In genomic region chr5:117307699-117308098, GRCm38 (mm10) we compare ENCODE assay signal across 9 mouse cellular contexts. TPM values are rescaled to one million over a fixed set of nuclear protein-coding genes. Genes with fewer than 3 reads are reported as not detected.
DNase-seq lines count a peak whose midpoint lies in the region; ATAC-seq and TF ChIP-seq lines count a peak whose summit lies in the region.
"Had no signal": no experiment of that assay in that cellular context is flagged by ENCODE, and none has a peak within 500 bp of the region (broad histone marks: within the 10 kb centered on the region; RNA-seq: fewer than 3 reads in every experiment).

No protein-coding gene starts in this region.

- no peak overlapping the region for H3K27ac ChIP-seq in forebrain, embryonic 14.5 days (ENCODE audit: low read depth, low read length)
- H3K27ac ChIP-seq in forebrain, embryonic 12.5 days = no peak overlapping the region
- no peak overlapping the region for H3K27ac ChIP-seq in embryonic facial prominence, embryonic 10.5 days (replicated peaks)
- no peak overlapping the region for H3K27ac ChIP-seq in left cerebral cortex, adult 2 months
- H3K27ac ChIP-seq in stomach, embryonic 16.5 days (ENCODE audit: low read length) = no peak overlapping the region
- H3K27ac ChIP-seq: neural tube, embryonic 13.5 days had no signal

- no peaks in the 10 kb centered on the region for H3K27me3 ChIP-seq in forebrain, embryonic 14.5 days (replicated peaks; ENCODE audit: control insufficient read depth, insufficient read depth, low read length)
- no peaks in the 10 kb centered on the region for H3K27me3 ChIP-seq in forebrain, embryonic 12.5 days
- H3K27me3 ChIP-seq in embryonic facial prominence, embryonic 10.5 days (replicated peaks; ENCODE audit: low read depth, poor library complexity, severe bottlenecking) = no peaks in the 10 kb centered on the region
- H3K27me3 ChIP-seq in stomach, embryonic 16.5 days (ENCODE audit: control insufficient read depth, insufficient read depth, low read length) = no peaks in the 10 kb centered on the region
- H3K27me3 ChIP-seq: neural tube, embryonic 13.5 days had no signal

- no peak overlapping the region for H3K9ac ChIP-seq in forebrain, embryonic 14.5 days (ENCODE audit: low read length)
- no peak overlapping the region for H3K9ac ChIP-seq in forebrain, embryonic 12.5 days
- no peak overlapping the region for H3K9ac ChIP-seq in stomach, embryonic 16.5 days (ENCODE audit: low read length)
- H3K9ac ChIP-seq: neural tube, embryonic 13.5 days had no signal

- 44% methylated on average over 11 of the region's 11 CpGs for WGBS in forebrain, embryonic 14.5 days
- whole genome bisulfite sequencing in forebrain, embryonic 12.5 days = 44% methylated on average over 11 of the region's 11 CpGs
- WGBS in embryonic facial prominence, embryonic 10.5 days = 45% methylated on average over 11 of the region's 11 CpGs
- 26% methylated on average over 11 of the region's 11 CpGs for WGBS in stomach, embryonic 16.5 days

- H3K9me3 ChIP-seq in forebrain, embryonic 14.5 days (replicated peaks; ENCODE audit: control insufficient read depth, low read length) = no peaks in the 10 kb centered on the region
- H3K9me3 ChIP-seq in forebrain, embryonic 12.5 days = peaks cover 6% of the 10 kb centered on the region; the same call in 1 of the 2 replicates
- H3K9me3 ChIP-seq in embryonic facial prominence, embryonic 10.5 days = peaks cover 4% of the 10 kb centered on the region; the same call in 1 of the 2 replicates
- H3K9me3 ChIP-seq in stomach, embryonic 16.5 days (replicated peaks; ENCODE audit: control insufficient read depth, low read length) = no peaks in the 10 kb centered on the region
- H3K9me3 ChIP-seq: neural tube, embryonic 13.5 days had no signal

- TF ChIP-seq CTCF in left cerebral cortex, adult 2 months (IDR thresholded peaks at IDR 0.05) = peak; percentile 86

- no peak for ATAC-seq in forebrain, embryonic 14.5 days
- ATAC-seq in forebrain, embryonic 12.5 days (ENCODE audit: low FRiP score) = no peak
- peak; percentile 92 for ATAC-seq in megakaryocyte-erythroid progenitor cell, adult 5-6 weeks (replicated peaks; ENCODE audit: low FRiP score, low TSS enrichment, poor library complexity, severe bottlenecking)
- peak; percentile 35; the same call in 1 of the 2 replicates for ATAC-seq in stomach, embryonic 16.5 days (ENCODE audit: insufficient read depth, low FRiP score)

- no peaks in the 10 kb centered on the region for H3K4me1 ChIP-seq in forebrain, embryonic 14.5 days (ENCODE audit: control insufficient read depth, insufficient read depth, low read length)
- H3K4me1 ChIP-seq in forebrain, embryonic 12.5 days = no peaks in the 10 kb centered on the region
- no peaks in the 10 kb centered on the region for H3K4me1 ChIP-seq in embryonic facial prominence, embryonic 10.5 days
- no peaks in the 10 kb centered on the region for H3K4me1 ChIP-seq in stomach, embryonic 16.5 days (ENCODE audit: control insufficient read depth, insufficient read depth, low read length)
- H3K4me1 ChIP-seq: neural tube, embryonic 13.5 days had no signal

- H3K4me3 ChIP-seq in forebrain, embryonic 14.5 days (ENCODE audit: low read depth, low read length) = no peak overlapping the region
- no peak overlapping the region for H3K4me3 ChIP-seq in forebrain, embryonic 12.5 days (replicated peaks)
- H3K4me3 ChIP-seq in embryonic facial prominence, embryonic 10.5 days = no peak overlapping the region
- H3K4me3 ChIP-seq in left cerebral cortex, adult 2 months = no peak overlapping the region
- H3K4me3 ChIP-seq in stomach, embryonic 16.5 days (replicated peaks; ENCODE audit: low read length) = no peak overlapping the region
- H3K4me3 ChIP-seq: neural tube, embryonic 13.5 days had no signal

- DNase-seq in forebrain, embryonic 14.5 days (ENCODE audit: low spot score) = peak; percentile 50
- DNase-seq in adipocyte (ENCODE audit: low spot score) = peak; percentile 52
- peak; percentile 75 for DNase-seq in embryonic facial prominence, embryonic 10.5 days (ENCODE audit: low spot score)
- peak; percentile 43 for DNase-seq in heart, postnatal 25 days (ENCODE audit: low spot score)
- peak; percentile 54 to 59 for DNase-seq in left cerebral cortex, adult 2 months (ENCODE audit: extremely low spot score in 1 of 2, low spot score in 2 of 2)

- no peaks in the 10 kb centered on the region for H3K36me3 ChIP-seq in forebrain, embryonic 14.5 days (ENCODE audit: control insufficient read depth, insufficient read depth, low read length)
- H3K36me3 ChIP-seq in forebrain, embryonic 12.5 days (replicated peaks) = no peaks in the 10 kb centered on the region
- no peaks in the 10 kb centered on the region for H3K36me3 ChIP-seq in embryonic facial prominence, embryonic 10.5 days (replicated peaks)
- H3K36me3 ChIP-seq in stomach, embryonic 16.5 days (ENCODE audit: control insufficient read depth, insufficient read depth, low read length) = no peaks in the 10 kb centered on the region
- H3K36me3 ChIP-seq: neural tube, embryonic 13.5 days had no signal

- intact Hi-C loops in heart, postnatal 25 days (cut with DNase I) = loop anchor here (5.0 kb wide), 3 partner anchors 100 to 190 kb away; partner anchors contain the start of gene Suds3
- intact Hi-C loops in left cerebral cortex, adult 2 months (cut with DNase I) = loop anchor here (5.0 kb wide), 3 partner anchors 100 to 190 kb away; partner anchors contain the start of gene Suds3

- no peak overlapping the region for H3K4me2 ChIP-seq in forebrain, embryonic 14.5 days (ENCODE audit: low read length)
- H3K4me2 ChIP-seq in forebrain, embryonic 12.5 days = no peak overlapping the region
- no peak overlapping the region for H3K4me2 ChIP-seq in stomach, embryonic 16.5 days (ENCODE audit: low read depth, low read length)
- H3K4me2 ChIP-seq: neural tube, embryonic 13.5 days had no signal

RNA-seq across cellular contexts. Expression of gene Vsig10, which starts 11.2 kb away (rescaled TPM):
- polyA plus RNA-seq in forebrain, embryonic 14.5 days (2014; fragmentation: Nextera tagmentation; extraction: Ambion mirVana) = 0.69 and 1.1 TPM in 2 replicates
- polyA plus RNA-seq in forebrain, embryonic 12.5 days (2016; fragmentation: Nextera tagmentation; extraction: Ambion mirVana) = 3.0 and 3.7 TPM in 2 replicates
- 3.4 and 4.0 TPM in 2 replicates for polyA plus RNA-seq in embryonic facial prominence, embryonic 10.5 days (2016; fragmentation: Nextera tagmentation; extraction: Ambion mirVana)
- 10 to 100 TPM; 11.1 to 12.9 TPM for total RNA-seq in heart, postnatal 25 days (2021)
- total RNA-seq in left cerebral cortex, adult 2 months (2021) = 1 to 10 TPM; 1.7 to 2.1 TPM
- 1.6 and 2.5 TPM in 2 replicates for total RNA-seq in megakaryocyte-erythroid progenitor cell, adult 5-6 weeks (2014; fragmentation: Nextera tagmentation)
- total RNA-seq in megakaryocyte-erythroid progenitor cell, adult 5-6 weeks (2017) = 1.4 and 2.2 TPM in 2 replicates
- polyA plus RNA-seq in stomach, embryonic 16.5 days (2015; fragmentation: Nextera tagmentation; extraction: Ambion mirVana) = 20.7 and 22.5 TPM in 2 replicates

RNA-seq across cellular contexts. Expression of gene Pebp1, which starts 20.3 kb away (rescaled TPM):
- 1,292 and 1,314 TPM in 2 replicates for polyA plus RNA-seq in forebrain, embryonic 14.5 days (2014; fragmentation: Nextera tagmentation; extraction: Ambion mirVana)
- polyA plus RNA-seq in forebrain, embryonic 12.5 days (2016; fragmentation: Nextera tagmentation; extraction: Ambion mirVana) = 856 and 860 TPM in 2 replicates
- 895 and 919 TPM in 2 replicates for polyA plus RNA-seq in embryonic facial prominence, embryonic 10.5 days (2016; fragmentation: Nextera tagmentation; extraction: Ambion mirVana)
- total RNA-seq in heart, postnatal 25 days (2021) = 100 to 1,000 TPM; 420 to 434 TPM
- 100 to 1,000 TPM; 647 to 672 TPM for total RNA-seq in left cerebral cortex, adult 2 months (2021)
- 394 and 495 TPM in 2 replicates for total RNA-seq in megakaryocyte-erythroid progenitor cell, adult 5-6 weeks (2014; fragmentation: Nextera tagmentation)
- total RNA-seq in megakaryocyte-erythroid progenitor cell, adult 5-6 weeks (2017) = 135 and 142 TPM in 2 replicates
- 666 and 677 TPM in 2 replicates for polyA plus RNA-seq in stomach, embryonic 16.5 days (2015; fragmentation: Nextera tagmentation; extraction: Ambion mirVana)

RNA-seq across cellular contexts. Expression of gene Wsb2, which starts 49.4 kb away (rescaled TPM):
- polyA plus RNA-seq in forebrain, embryonic 14.5 days (2014; fragmentation: Nextera tagmentation; extraction: Ambion mirVana) = 115 and 180 TPM in 2 replicates
- 94.4 and 95.5 TPM in 2 replicates for polyA plus RNA-seq in forebrain, embryonic 12.5 days (2016; fragmentation: Nextera tagmentation; extraction: Ambion mirVana)
- polyA plus RNA-seq in embryonic facial prominence, embryonic 10.5 days (2016; fragmentation: Nextera tagmentation; extraction: Ambion mirVana) = 42.0 and 47.3 TPM in 2 replicates
- total RNA-seq in heart, postnatal 25 days (2021) = 10 to 100 TPM; 98.6 to 98.9 TPM
- 100 to 1,000 TPM; 302 TPM for total RNA-seq in left cerebral cortex, adult 2 months (2021)
- 18.1 and 23.1 TPM in 2 replicates for total RNA-seq in megakaryocyte-erythroid progenitor cell, adult 5-6 weeks (2014; fragmentation: Nextera tagmentation)
- total RNA-seq in megakaryocyte-erythroid progenitor cell, adult 5-6 weeks (2017) = 18.9 and 87.8 TPM in 2 replicates
- 34.1 and 35.0 TPM in 2 replicates for polyA plus RNA-seq in stomach, embryonic 16.5 days (2015; fragmentation: Nextera tagmentation; extraction: Ambion mirVana)

Comparison
In these comparisons a context has a peak if more than half of its experiments do, and no peak if none do; other contexts are left out.
1. ATAC-seq: peak in megakaryocyte-erythroid progenitor cell, adult 5-6 weeks (single experiment) and stomach, embryonic 16.5 days (single experiment); none in forebrain, embryonic 14.5 days (single experiment) and forebrain, embryonic 12.5 days (single experiment).
2. Peak in every context shown above with its lines, with median percentiles within 50 percentile points of each other: DNase-seq.